Mouse (Mus musculus): ENCODE data around the gene Shq1.

DNA sequence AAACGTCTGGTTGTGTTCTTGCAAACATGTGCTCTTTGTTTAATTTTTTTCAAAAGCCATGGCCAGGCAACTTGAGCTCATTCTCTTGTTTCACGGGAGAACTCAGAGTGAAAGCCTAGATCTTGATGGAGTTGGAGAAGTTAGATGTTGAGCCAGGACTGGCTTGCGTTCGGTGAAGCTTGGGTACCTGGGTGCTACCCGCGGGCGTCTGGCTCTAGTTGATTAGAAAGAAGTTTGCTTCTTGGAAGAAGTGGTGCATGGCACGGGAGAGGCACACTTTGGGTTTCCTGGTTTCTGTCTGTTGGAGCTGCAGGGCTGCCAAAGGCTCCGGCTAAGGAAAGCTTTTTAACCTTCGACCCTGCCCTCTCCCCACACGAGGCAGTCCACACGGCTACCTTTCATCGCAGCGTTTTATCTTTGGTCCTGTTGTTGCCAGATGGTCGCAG lies 34.4 kb upstream of the Shq1 start:
- no peak for TF ChIP-seq CTCF (IDR thresholded peaks at IDR 0.05; ENCODE audit: control insufficient read depth, insufficient read depth, insufficient read length)
- TF ChIP-seq MAX (IDR thresholded peaks at IDR 0.05): no peak

Measured in C2C12 (cell line).